Mouse (Mus musculus): ENCODE measurements around the gene Abca1. TPM values are rescaled to one million over a fixed set of nuclear protein-coding genes. Genes with fewer than 3 reads are reported as not detected.

Abca1 gene
- total RNA-seq, 2 experiments from 2014 or later: 13.8 to 18.3 TPM

DNA sequence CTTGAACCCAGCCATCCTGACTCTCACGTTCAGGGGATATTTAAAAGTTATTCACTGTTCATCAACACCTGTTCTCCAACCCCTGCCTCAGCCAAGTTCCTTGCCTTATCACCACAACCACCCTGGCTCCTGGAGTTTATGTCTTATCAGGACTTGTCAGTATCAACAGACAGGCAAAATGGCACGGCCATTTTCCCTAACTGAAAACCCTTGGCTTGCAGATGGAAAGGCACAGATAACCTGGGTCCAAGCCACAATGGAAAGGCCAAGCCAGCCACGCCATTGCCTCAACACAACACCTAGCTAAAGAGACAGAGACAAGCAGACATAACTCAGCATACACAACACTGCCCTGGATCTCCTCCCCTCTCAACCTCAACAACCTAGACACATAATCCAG is 38.6 kb downstream of the Abca1 start:
- no peak for DNase-seq

DNA sequence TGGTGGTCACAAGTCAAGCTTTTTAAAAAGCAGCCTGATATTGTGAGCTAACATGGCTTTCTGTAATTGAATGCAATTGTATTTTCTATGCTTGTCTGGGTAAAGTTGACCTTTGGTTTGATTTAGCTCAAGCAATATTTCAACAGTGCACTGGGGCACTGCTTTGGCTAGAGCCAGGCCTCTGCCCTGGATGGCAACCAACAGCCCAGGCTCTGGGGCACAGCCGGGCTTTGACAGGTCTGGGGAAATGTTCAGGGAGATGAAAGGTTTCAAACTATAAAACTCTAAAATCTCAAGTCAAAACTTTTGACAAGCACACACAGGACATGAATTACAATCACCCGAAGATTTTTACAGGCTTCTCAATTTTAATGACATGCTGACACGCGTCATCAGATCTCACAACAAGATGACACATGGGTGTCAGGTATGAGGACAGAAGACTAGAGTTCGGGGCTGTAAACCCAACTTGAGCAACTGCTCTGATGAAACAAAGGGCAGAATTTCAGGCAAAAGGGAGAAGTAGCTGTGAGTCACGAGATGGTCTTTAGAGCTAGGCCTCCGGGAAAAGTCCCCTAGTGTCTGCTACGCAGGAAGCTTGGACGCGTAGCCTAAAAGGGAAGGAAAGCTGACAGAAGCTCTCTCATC is 39.5 kb downstream of the Abca1 start:
- DNase-seq: no peak

DNA sequence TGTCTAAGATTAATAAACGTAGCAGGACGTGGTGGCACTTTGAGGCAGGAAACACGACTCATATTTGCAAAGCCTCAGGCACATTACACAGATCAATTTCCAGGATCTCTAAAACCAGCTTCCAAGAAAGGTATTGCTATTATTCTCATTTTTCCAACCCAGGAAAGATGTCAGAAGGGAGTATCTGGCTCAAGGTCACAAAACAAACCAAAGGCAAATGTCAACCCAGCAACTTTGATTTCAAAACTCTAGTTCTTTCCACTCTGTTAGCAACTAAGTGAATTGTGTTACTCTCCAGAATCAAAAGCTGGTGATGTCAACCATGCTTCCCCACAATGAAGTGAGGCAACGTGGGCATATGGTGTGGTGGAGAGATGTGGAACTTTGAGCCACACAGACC is 41.1 kb downstream of the Abca1 start:
- no peak for DNase-seq

DNA sequence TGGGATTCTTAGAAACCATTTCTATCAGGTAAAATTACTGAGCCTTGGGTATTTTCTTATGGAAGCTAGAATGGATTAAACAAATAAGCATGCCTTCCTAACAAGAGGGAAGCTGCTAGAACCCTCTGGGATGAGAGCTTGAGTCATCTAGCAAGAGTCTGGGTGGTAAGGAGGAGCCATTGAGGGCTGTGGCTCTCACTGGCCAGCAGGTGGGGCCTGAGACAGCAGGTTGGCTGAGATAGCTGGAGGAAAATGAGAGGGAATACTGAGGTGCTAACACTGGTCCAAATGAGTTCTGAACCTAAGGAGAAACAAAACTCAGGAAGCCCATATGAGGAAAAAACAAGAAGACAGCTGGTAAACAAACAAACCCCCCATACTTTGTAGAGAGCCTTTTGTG is 42.1 kb downstream of the Abca1 start:
- DNase-seq: no peak

DNA sequence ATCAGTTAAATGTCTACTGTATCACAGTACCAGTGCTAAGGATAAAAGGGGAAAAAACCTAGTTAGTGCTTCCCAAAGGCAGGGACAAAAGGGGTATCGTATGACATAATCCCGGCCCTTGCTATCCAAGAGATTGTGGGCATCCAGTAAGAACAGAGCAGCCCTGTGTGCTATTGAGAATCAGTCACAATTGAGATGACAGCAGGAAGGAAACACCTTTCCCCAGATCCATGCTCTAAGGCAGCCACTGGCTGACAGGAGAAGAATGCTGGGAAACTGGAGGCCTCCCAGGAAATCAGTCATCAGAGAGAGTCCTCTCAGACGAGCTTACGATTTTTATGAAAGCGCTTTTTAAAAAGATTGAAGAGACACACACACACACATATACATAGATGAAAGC is 42.6 kb downstream of the Abca1 start:
- DNase-seq: no peak

DNA sequence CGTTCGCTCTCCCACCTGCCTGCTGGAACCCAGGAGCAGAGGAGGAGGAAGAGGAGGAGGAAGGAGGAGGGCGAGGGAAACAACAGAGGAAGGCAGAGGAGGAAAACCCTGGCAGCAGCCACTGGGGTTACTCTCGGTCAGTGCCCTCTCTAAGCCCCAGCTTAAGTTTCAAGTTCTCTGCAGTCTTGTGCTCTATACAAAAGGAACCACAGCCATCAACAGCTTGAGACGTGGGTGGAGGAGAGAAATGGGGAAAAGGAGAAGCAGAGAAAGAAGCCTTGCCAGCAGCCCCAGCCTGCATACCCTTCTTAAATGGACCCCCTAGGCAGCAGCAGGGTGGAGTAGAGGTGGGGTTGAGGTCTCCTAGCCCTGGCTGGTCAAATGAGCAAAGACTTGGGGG is 43.8 kb downstream of the Abca1 start:
- no peak for DNase-seq

DNA sequence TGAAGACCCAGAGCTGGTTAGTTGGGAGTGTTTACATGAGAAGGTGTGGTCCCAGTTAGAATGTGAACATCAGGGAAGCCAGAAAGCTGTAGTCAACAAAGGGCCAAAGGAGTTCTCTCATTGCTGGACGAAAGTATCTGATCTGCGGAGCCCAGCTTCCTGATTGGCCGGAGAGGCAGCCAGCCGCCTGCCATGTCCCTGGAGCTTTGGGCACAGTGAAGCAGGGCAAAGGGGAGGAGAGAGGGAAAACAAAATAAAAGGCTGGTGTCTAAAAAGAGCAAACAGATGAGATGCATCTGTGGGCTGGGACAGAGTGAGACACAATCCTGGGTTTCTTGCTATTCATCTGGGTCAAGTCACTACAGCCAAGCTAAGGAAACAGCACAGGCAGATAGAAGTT is 44.3 kb downstream of the Abca1 start:
- no peak for DNase-seq

DNA sequence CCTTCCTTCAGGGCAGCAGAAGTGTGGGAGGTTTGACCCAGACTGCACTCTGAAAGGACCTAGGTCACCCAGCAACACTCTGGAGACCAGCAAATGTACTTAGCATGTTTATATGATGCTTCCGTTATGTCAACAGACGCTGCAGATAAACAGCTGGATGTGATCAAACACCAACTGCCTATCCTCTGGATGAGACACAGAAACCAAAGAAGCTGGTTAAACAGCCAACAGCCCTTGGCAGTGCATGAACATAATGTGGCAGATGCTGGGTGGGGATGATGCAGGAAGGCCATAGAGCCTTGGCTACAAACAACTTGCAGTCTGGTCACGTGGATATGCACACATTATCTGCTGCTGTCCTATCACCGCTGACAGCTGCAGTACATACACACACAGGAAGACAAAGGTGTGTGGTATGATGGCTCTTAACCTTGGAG is 47.8 kb downstream of the Abca1 start:
- DNase-seq: no peak

DNA sequence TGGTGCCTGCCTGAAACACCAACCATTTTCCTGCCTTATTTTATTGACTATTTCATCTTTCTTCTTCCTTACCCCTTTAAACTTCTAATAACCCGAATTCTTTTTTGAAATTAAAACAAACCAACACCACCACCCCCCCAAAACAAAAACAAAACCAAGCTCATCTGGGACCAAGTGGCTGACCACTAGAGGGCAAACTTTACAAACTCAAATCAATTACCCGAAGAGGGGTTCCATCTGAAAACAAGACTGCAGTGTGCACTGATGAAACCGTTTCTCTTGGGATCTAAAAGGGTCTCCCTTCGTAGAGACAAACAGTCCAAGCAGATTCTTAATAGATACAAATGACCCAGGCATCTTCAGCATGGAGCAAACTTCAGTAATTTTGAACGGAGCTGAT is 49.3 kb downstream of the Abca1 start:
- DNase-seq: no peak

DNA sequence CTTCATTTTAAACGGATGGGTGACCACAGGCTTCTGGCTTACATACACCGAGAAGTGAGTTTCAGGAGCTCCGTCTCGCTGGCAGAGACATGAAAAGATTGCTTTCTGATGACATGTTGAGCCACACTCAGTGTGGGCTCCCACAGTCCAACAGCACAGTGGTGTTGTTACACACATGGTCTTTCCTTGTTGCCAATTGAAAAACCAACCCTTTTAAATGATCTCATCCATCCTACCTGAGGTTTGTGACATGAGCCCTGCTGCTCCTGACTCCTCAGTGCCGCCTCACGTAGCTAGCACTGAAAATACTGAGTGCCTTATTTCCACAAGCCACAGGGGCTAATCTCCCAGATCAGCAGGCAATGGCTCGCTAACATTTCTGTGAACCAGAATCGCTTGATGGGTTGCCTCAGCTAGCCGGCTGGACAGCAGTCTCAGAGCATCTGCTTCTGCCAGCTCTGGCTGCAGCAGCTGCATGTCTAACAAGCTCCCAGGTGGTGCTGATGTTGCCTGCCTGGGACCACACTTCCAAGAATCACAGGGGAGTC is 50.2 kb downstream of the Abca1 start:
- no peak for DNase-seq

DNA sequence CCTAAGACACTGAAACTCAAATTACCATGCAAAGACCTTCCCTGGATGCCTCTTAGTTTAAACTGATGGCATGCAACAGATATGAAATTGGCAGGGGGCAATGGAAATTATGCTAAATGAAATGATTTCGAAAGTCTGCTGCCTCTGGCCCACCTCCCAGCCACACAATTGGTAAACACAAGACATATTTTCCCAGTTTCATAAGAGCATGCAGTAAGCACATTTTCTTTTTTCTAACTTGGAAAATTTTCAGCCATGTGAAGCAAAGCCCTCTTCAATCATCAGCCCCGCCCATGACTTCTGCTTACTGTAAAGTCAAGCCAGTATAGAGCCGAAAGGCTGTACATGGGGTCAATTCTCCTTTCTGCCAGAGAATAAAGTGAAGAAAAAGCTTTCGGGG is 51.5 kb downstream of the Abca1 start:
- no peak for DNase-seq

DNA sequence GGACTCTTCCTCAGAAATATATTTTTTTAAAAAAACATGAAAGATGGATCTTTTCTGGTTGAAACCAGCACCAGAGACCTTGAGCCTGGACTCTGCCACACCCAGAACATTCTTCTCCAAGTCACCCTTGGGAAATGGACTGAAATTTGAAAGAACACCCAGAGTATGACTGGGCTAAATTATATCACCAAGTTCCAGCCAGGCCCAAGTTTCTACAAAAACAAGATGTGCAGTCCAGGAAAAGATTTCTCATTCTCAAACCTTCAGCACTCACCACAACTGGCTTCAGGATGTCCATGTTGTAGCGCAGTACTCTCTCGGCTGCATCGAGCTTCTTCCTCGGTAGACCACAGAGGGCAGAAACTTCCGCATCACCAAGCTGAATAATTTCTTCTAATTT is 53.0 kb downstream of the Abca1 start:
- DNase-seq: no peak

DNA sequence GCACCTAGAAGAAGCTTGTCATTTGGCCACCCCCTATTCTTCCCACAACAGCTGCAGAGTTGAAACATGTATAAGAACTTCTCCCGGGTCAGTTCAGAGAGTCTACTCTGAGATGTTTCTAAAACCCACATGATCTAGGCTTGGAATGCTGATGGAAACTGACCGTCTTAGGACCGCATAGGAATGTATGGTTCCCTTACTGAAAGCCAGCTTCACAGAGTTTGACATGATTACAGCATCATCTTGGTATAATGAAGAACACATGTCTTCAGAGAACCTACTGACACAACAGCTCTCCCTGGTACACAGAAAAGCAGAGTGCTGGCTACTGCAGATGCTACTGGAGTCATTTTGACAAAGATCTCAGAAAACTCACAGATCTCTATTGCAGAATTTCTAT is 53.6 kb downstream of the Abca1 start:
- DNase-seq: no peak

DNA sequence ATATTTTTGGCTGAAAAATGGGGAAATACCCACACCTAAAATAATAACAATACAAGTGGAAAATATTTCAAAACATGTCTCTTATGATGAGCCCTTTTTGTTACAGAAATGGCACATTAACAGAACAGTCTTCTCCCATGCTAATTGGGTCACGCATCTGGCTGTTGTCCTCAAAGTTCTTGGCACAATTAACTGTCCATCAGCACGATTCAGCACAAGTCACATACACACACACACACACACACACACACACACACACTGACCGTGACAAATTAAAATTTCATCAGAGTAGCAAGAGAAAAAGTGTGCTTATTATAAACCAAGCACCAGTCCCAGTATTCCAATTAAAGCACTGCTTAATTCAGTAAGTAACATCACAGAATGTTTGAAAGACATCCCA is 55.1 kb downstream of the Abca1 start:
- no peak for DNase-seq

DNA sequence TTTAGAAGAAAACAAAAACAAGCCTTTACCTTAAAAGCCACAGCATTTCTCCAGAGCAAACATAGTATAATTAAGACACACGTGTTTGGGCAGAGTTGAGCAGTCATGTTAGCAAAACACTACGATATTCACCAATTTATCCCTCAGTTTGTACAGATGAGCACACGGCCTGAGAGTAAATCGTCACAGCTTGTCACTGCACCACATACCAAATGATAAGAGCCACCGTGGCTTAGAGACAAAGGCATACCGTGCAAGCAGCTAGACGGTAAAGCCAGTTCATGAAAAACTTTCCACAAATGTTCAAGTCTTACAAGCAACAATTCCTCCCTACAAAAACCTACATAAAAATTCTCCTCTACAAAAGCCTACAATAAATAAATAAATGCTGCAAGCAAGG is 57.2 kb downstream of the Abca1 start:
- no peak for DNase-seq

DNA sequence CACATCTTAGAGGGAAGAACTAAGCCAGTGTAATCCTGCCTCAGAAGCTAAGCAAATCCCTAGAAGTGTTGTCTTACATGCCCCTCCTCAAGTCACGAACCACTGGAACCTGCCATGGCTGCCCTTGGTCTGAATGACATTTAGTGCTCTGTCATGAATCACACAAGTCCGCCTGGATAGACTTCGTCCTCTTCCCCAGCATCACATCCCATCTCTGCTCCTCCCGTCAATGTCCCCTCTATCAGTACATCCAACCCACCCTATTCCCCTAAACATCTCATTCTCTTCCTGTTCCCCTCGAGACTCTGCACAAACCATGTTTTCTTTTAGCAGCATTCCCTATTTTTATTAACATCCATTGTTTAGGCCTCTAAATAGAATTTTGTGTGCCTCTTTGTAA is 58.4 kb downstream of the Abca1 start:
- no peak for DNase-seq

DNA sequence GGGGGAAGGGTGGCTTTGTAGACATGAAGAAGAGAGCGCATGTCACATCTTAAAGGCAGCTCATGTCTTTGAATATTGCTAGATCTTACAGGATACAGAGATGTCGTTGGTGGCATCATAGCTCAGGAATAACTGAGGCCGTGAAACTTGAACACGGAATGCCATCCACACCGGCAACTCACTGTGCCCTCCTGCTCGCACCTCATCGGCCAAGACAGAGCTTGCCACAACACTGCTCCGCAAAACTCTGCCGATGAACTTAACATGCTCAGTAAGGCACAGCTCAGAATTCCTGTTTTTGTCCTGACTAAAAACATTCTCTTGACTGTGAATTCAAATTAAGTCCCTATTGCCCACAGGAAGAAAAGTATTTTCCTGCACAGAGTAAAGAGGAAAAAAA is 59.2 kb downstream of the Abca1 start:
- DNase-seq: no peak

DNA sequence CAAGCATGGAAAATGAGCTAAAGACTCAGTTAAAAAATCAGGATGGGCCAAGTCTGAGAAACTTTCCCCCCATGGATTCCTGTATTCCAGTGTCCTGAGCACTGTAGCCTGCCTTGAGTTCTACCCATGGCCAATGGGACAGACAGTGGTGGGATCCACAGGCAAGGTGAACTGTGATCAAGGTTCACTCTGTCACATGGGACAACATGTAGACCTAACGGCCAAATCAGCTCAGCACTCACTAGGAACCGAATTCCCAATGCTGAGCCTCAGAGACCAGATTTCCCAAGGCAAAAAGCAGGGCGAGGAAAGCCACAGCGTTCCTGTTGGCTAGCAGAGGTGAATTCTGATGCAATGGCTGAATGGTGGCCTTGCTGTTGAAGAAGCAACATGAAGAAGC is 64.8 kb downstream of the Abca1 start:
- no peak for DNase-seq

DNA sequence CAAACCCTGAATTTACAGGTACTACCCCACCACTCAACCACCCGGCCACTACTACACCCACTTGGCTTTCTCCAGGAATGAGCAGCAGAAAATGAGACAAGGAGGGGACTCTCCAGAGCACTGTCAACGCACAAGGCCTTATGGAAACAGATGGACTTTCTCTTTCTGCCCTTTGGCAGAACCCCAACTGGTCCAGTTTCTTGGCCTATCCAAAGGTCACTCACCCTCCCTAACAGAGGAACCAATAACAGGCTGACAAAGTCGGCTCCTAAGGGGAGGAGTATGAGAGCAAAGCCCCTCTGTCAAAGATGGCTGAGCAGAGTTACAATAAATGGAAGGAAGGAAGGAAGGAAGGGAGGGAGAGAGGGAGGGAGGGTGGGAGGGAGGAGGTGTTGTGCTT is 65.4 kb downstream of the Abca1 start:
- no peak for DNase-seq

DNA sequence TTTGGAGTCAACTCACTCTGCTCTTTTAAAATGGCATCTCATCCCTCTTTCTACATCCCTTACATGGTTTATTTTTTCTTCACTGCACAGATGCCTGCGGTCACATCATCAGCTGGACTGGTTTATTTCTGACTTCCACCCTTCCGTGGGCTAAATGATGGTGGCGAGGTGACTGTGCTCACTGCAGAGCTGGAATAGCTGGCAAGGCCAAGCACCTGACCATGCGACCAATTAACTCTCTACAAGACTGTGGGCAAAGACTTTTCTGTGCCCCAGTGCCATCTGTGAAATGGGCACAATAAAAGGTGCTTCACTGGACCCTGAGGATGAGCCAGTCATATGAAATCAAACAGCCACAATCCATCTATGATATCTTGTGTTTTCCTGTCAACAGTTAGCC is 66.1 kb downstream of the Abca1 start:
- DNase-seq: no peak

DNA sequence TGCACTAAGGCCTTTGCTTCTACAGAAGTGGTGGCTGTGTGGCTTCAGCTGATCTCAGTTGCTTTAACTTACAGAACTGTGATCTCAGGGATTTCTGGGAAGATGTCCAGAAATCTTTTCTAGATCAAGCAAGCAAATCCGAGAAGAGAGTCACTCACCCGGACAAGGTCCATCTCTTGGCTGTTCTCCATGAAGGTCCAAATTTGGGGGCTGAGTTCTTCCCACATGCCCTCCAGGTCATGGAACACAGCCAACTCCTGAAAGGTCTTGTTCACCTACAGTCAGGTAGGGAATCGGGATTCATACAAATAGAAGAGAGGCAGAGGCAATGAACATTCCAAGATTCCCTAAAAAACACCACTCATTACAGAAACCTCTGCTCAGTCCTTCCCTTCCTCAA is 70.1 kb downstream of the Abca1 start:
- no peak for DNase-seq

DNA sequence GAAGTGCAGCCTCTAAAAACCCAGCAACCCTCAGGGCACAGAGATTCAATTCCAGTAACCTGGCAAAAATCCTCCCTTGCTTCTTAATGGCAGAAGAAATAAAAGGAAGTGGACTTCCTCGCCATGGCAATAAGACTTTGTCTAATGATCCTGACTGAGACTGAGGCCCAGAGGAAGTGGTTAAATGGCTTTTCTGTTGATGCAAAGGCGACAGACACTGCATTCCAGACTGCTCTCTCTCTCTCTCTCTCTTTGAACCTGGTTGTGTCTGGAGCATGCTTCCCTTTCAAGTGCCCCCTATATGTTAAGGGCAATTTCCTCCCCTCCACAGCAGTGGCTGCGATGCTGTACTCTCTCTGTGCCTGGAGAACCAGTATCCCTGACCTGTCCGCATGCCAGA is 70.7 kb downstream of the Abca1 start:
- no peak for DNase-seq

DNA sequence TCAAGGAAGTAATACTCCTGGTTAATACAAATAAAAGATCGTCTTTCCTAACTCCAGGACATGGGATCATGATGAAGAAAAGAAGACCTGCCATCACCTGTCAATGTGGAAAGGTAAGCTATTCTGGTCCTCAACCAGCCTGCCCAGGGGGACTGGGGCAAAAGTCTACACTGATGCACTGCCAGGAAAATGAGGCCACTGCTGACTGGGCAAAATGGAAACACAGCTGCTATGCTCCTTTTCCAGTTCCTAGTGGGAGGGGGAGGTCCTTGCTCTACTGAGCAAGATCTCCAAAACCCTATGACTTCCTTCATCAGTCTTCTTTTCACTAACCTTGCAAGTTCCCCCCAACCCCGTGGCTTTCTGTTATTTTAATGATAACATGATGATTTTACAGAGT is 73.1 kb downstream of the Abca1 start:
- DNase-seq: no peak

DNA sequence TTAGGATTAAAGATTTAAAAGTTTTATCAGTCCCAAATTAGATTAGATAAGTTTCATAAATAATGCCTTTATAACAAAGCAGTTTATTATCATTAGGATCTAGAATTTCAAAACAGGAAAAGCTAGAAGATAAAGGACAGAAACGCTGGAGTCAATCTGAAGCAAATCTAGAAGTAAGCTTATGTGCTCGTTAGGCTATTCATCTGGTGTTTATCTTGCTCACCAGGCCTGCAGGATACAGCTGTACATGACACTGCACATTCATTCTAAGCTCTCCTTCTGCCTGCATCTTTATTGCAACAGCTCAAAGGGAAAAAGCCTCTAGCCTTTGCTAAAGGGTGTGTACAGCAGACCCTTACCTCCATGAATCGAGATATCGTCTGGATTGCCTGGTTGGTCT is 74.1 kb downstream of the Abca1 start:
- no peak for DNase-seq

DNA sequence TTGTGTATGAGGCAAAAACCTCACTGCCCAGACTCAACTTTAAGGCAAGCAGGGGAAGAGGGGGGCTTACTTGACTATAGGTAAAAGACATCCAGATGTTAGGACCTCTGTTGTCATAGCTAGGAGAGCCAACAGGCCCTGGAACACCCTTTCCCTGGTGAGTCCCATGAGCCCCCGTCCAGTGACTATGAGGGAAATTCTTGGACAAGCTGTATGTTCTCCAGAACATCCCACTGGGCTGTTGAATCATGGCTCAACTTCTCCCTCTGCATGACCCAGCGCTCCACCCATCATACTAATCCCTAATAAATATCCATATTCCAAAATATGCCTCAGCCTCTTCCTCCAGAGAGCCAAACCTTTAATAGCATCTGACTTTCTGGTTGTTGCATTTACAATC is 76.6 kb downstream of the Abca1 start:
- DNase-seq: no peak
